Mouse (Mus musculus) testis, adult 2 months (tissue): Measurements from ENCODE around the gene Supv3l1.
A peak's percentile ranks its signal among the peaks of the same experiment; 100 is the strongest.

Experiments
- CTCF ChIP-seq: fragments of 200-500 bp; IDR thresholded peaks from 2 replicates; pipeline ENCODE4 v1.5.1; 2012; ENCODE audit warnings: low read depth, mild to moderate bottlenecking, inconsistent platforms, low read length, moderate library complexity; ENCODE audit not compliant: control insufficient read depth, insufficient read depth, insufficient replicate concordance
- POLR2A ChIP-seq: fragments of 200-500 bp; IDR thresholded peaks from 2 replicates; pipeline ENCODE4 v1.6.1; 2012; ENCODE audit warnings: low read depth, mild to moderate bottlenecking, inconsistent platforms, low read length, moderate library complexity; ENCODE audit not compliant: control insufficient read depth

GRCm38 (mm10) chr10:62379808-62380207, 69.7 kb downstream of the Supv3l1 start, which contains the start of gene Hk1:
- TF ChIP-seq CTCF = no peak
- TF ChIP-seq POLR2A = peak; percentile 27; the same call in 1 of the 2 replicates
